Mouse (Mus musculus) activated CD4-positive, CD25-positive, alpha-beta regulatory T cell, adult 9 weeks (primary cell): ENCODE measurements around the gene Gm10775. TPM values are rescaled to one million over a fixed set of nuclear protein-coding genes. Genes with fewer than 3 reads are reported as not detected.

Experiments used
- polyA plus RNA-seq: library from polyadenylated mRNA; unstranded; fragments of 100-300 nt; shearing (Covaris generic); gene quantifications from one replicate; pipeline ENCODE4 v1.2.1, GENCODE M21; 2017

The Gm10775 gene
- polyA plus RNA-seq = not detected

DNA sequence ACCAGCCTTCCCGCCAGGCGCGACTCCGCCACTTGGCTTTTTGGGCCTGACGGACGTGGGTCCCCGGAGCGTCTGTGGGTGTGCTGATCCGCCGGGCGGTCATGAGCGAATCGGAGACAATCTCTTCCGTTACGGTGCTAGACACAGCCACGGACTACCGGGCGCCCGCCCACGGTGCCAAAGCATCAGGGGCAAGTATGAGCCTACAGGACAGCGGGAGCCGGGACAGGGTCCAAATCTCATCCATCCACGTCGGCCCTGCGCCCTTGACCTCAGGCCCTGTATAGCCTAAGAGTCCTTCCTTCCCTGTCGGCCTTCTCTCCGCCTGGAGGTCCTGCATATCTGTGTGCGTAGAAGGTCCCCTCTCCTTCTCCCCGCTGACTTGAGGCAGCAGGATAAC lies at the start of gene Gm10775:
Gene Gm10775 (plus strand): TSS at position 301 of the 400 bp plus-strand sequence.

DNA sequence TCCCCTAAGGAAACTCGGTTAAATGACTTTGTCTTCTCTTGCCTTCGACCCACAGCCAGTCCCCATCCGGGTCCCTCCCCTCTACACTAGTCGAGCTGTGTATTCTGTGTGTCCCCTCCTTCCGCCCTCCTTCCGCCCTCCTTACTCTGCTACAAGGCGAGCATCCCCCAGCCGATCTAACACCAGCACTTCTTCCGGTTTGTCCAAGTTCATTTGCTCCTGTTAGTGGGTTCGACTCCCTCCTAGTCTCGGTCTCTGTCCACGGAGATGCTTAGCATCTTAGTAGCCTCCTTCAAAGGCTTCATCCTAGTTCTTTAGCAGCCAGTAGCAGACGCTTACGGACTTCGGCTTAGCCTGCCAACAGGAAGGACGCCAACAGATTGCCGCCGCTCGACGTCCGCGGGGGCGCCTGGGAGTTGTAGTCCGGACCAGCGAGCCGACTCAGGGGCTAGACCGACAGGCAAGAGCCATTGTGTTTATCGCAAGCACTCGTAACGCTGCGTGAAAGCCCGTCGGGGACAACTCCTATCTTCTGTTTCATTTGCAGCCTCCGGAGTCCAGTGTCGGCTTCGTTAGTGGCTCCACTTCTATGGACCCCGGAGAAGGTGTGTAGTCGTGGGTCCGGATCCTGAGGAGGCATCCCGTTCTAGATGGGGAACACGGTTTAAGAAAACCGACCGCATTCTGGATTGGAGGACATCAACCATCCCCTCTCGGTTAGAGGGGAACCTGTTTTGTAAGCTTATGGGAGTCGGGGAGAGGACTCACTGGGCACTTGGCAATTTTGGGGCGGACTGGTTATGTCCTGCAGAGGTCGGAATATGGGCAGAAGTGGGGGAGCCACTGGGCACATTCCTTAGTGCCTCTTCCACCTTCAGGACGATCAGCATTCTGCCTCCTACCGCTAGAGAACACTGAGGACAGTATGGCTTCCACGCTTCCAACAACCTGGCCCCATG lies 19.3 kb downstream of the Gm10775 start, which contains the start of gene Zfp369:
Gene Zfp369 (plus strand): TSS at position 432 of the 959 bp plus-strand sequence.

Other genes with a start within 250 kb of the Gm10775 start
- not detected for gene Spata31d1c, start 226.5 kb upstream of the Gm10775 start, polyA plus RNA-seq
- not detected for gene Prss47, start 206.8 kb upstream of the Gm10775 start, polyA plus RNA-seq
- 22.2 TPM for gene Mfsd14b, start 146.6 kb upstream of the Gm10775 start, polyA plus RNA-seq
- not detected for gene Olfr465-ps1, start 121.5 kb upstream of the Gm10775 start, polyA plus RNA-seq
- gene Olfr466, start 109.3 kb upstream of the Gm10775 start, polyA plus RNA-seq = not detected
- not detected for gene Nlrp4f, start 53.6 kb upstream of the Gm10775 start, polyA plus RNA-seq
- 21.5 TPM for gene Zfp369, start 19.3 kb downstream of the Gm10775 start, polyA plus RNA-seq